Mouse (Mus musculus) limb, embryonic 11.5 days (tissue): ENCODE measurements around the gene Ggta1. TPM values are rescaled to one million over a fixed set of nuclear protein-coding genes. Genes with fewer than 3 reads are reported as not detected.

ENCODE experiments used
- ATAC-seq: fragments of 200-750 bp; cut with Nextera tagmentation; 2 replicates; pipeline ENCODE4 v1.8.0; 2017; ENCODE audit warnings: low read depth; ENCODE audit not compliant: insufficient number of reproducible peaks, low FRiP score, low TSS enrichment
- DNase-seq: peaks from one replicate; pipeline ENCODE4 v3.0.0-alpha.2; 2015; ENCODE audit warnings: low spot score
- H3K27ac ChIP-seq: fragments of 300-500 bp; sonication (generic); replicated peaks from 2 replicates; pipeline ENCODE4 v1.5.1; 2014; ENCODE audit warnings: low read depth, mild to moderate bottlenecking, low read length
- H3K27me3 ChIP-seq: fragments of 300-500 bp; sonication (generic); 2 replicates; pipeline ENCODE4 v1.6.1; 2014; ENCODE audit warnings: mild to moderate bottlenecking, low read length, mixed read lengths; ENCODE audit not compliant: control insufficient read depth, insufficient read depth
- H3K36me3 ChIP-seq: fragments of 300-500 bp; sonication (generic); 2 replicates; pipeline ENCODE4 v1.6.1; 2014; ENCODE audit warnings: mild to moderate bottlenecking, low read length, moderate library complexity, mixed read lengths; ENCODE audit not compliant: control insufficient read depth, insufficient read depth
- H3K4me1 ChIP-seq: fragments of 300-500 bp; sonication (generic); 2 replicates; pipeline ENCODE4 v1.6.1; 2014; ENCODE audit warnings: low read length, mixed read lengths; ENCODE audit not compliant: control insufficient read depth, insufficient read depth
- H3K4me2 ChIP-seq: fragments of 300-500 bp; sonication (generic); 2 replicates; pipeline ENCODE4 v1.6.1; 2014; ENCODE audit warnings: low read depth, mild to moderate bottlenecking, moderate library complexity; ENCODE audit not compliant: severe bottlenecking
- H3K4me3 ChIP-seq: fragments of 300-500 bp; sonication (generic); 2 replicates; pipeline ENCODE4 v1.5.1; 2014; ENCODE audit warnings: low read depth, low read length
- H3K9ac ChIP-seq: fragments of 300-500 bp; sonication (generic); 2 replicates; pipeline ENCODE4 v1.6.1; 2014; ENCODE audit warnings: mild to moderate bottlenecking, low read length
- H3K9me3 ChIP-seq: fragments of 300-500 bp; sonication (generic); 2 replicates; pipeline ENCODE4 v1.6.1; 2016; ENCODE audit warnings: low read length; ENCODE audit not compliant: control insufficient read depth
- WGBS: fragments of 180-500 bp; shearing (Covaris S2); extraction: QIAGEN DNeasy Blood & Tissue Kit; methylation state at CpG from one replicate; pipeline ENCODE4 v1.1.7; 2014; 5-methylcytosine and 5-hydroxymethylcytosine counted together
- polyA plus RNA-seq: library from polyadenylated mRNA; unstranded; fragments of >200 nt; fragmentation: Nextera tagmentation; extraction: Ambion mirVana; gene quantifications from 2 replicates; pipeline ENCODE4 v1.2.1, GENCODE M21; 2014

Ggta1 gene
- polyA plus RNA-seq, 1 experiment from 2014 or later = 6.0 TPM

DNA sequence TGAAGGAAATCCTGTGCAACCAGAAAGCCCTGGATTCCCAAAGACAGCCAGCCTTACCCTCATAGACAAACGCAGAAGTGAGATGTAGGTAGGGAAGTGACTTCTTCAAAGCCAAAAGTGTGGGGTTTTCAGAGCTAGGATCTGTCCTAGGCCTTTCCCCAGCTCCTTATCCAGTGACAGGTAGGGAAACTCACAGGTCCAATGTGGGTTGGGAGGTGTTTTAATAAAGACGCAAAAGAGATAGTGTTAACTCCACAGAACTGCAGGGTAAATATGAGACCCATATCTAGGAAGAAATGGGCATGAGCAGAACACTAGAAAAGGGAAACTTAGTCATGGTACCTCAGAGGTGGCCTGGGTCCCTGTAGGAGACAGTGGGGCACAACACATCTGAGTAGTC is 5.2 kb upstream of the Ggta1 start:
- Histone ChIP-seq H3K9me3 (no peaks in the 10 kb centered on the region), H3K9ac (no peak overlapping the region), H3K27me3 (no peaks in the 10 kb centered on the region), H3K4me2 (no peak overlapping the region), H3K36me3 (no peaks in the 10 kb centered on the region), H3K27ac (no peak overlapping the region), H3K4me1 (peaks cover 5% of the 10 kb centered on the region; the same call in 1 of the 2 replicates), H3K4me3 (no peak overlapping the region)
- 79% methylated on average over 2 of the region's 2 CpGs for WGBS
- ATAC-seq (no peak), DNase-seq (no peak)

DNA sequence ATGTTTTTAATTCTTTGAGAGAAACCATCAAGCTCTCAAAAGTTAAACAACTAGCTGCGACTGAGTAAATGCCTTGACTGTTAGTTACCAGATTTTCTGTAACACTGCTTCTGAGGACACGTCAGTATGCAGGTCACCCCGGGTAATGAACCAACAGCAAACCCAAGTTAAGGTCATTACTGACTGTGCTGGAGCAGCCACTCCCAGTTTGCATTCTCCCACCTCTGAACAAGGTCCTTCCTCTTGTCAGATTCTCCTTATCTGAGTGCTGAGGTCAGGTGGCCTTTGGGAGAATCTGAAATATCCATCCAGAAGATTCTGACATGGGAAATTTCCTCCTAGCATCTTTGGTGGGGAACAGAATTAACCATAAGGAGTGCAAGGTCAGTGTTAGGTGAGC is 4.8 kb upstream of the Ggta1 start:
- Histone ChIP-seq H3K4me2 (no peak overlapping the region), H3K9me3 (no peaks in the 10 kb centered on the region), H3K36me3 (no peaks in the 10 kb centered on the region), H3K27ac (no peak overlapping the region), H3K27me3 (no peaks in the 10 kb centered on the region), H3K9ac (no peak overlapping the region), H3K4me3 (no peak overlapping the region), H3K4me1 (peaks cover 5% of the 10 kb centered on the region; the same call in 1 of the 2 replicates)
- ATAC-seq (no peak), DNase-seq (no peak)
- 75% methylated on average over 3 of the region's 3 CpGs for WGBS

DNA sequence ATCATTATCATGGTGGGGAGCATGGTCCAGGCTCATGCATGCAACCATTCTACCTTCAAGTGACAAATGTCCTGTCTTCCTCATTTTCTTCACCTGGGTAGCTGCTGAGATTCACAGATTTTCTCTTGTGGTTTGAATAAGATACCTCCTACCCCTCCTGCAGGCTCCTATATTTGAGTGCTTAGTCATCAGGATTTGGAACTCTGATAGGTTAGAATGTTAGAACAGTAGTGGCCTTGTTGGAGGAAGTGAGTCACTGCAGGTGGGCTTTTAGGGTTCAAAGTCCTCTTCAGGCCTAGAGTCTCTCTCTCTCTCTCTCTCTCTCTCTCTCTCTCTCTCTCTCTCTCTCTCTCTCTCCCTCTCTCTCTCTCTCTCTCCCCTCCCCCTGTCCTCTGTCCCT is 2.6 kb upstream of the Ggta1 start:
- no peak for DNase-seq

DNA sequence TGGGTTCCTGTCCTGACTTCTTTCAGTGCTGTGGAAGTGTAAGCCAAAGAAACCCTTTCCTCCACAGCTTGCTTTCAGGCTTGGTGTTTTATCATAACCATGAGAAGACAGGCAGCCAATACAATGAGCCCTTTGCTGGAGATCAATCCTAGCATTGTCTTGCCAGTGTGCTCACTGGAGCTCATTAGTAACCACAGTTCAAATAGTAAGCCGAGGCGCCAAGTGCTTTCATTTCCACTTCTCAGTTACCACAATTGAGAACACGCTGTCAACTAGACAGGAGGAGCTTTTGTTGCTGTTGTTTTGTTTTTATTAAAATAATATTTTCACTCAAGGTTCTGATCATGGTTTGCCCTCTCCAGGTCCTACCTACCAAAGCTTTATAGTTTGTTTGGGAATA is 1.5 kb upstream of the Ggta1 start:
- Histone ChIP-seq H3K4me3 (no peak overlapping the region), H3K27me3 (0 out of 2 replicates have a peak, but pooled peaks cover 2% of the 10 kb centered on the region), H3K9ac (no peak overlapping the region), H3K9me3 (no peaks in the 10 kb centered on the region), H3K27ac (no peak overlapping the region), H3K4me2 (no peak overlapping the region), H3K36me3 (no peaks in the 10 kb centered on the region), H3K4me1 (peaks cover 9% of the 10 kb centered on the region; the same call in 1 of the 2 replicates)
- ATAC-seq (no peak), DNase-seq (no peak)
- 85% methylated on average over 3 of the region's 3 CpGs for WGBS

More for the DNA sequence above, 2.6 kb upstream of the Ggta1 start:
- no peak overlapping the region for H3K4me2 ChIP-seq
- no peaks in the 10 kb centered on the region for H3K36me3 ChIP-seq
- 0 out of 2 replicates have a peak, but pooled peaks cover 2% of the 10 kb centered on the region for H3K27me3 ChIP-seq
- no peak overlapping the region for H3K4me3 ChIP-seq
- H3K4me1 ChIP-seq = peaks cover 9% of the 10 kb centered on the region; the same call in 1 of the 2 replicates
- H3K27ac ChIP-seq = no peak overlapping the region
- no peaks in the 10 kb centered on the region for H3K9me3 ChIP-seq
- no peak overlapping the region for H3K9ac ChIP-seq
- ATAC-seq = no peak

DNA sequence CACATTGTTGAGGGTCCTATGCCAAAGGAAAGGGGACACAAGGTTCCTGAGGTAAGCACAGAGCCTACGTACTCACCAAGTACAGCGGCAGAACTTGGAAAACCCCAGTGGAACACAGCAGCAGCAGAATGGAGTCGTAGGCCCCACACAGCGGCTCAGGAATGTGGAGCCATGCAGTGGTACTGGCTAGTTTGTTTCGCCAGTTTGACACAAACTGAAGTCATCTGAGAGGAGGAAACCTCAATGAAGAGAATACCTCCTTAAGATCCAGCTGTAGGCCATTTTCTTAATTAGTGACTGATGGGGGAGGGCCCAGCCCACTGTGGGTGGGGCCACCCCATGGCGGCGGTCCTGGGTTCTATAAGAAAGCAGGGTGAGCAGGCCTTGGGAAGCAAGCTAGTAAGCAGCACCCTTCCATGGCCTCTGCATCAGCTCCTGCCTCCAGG is 1.1 kb upstream of the Ggta1 start:
- Histone ChIP-seq H3K4me2 (no peak overlapping the region), H3K27ac (no peak overlapping the region), H3K4me3 (no peak overlapping the region), H3K9ac (no peak overlapping the region), H3K4me1 (peaks cover 9% of the 10 kb centered on the region; the same call in 1 of the 2 replicates), H3K36me3 (no peaks in the 10 kb centered on the region), H3K27me3 (0 out of 2 replicates have a peak, but pooled peaks cover 2% of the 10 kb centered on the region), H3K9me3 (no peaks in the 10 kb centered on the region)
- 49% methylated on average over 7 of the region's 7 CpGs for WGBS
- no peak for DNase-seq
- ATAC-seq = no peak

DNA sequence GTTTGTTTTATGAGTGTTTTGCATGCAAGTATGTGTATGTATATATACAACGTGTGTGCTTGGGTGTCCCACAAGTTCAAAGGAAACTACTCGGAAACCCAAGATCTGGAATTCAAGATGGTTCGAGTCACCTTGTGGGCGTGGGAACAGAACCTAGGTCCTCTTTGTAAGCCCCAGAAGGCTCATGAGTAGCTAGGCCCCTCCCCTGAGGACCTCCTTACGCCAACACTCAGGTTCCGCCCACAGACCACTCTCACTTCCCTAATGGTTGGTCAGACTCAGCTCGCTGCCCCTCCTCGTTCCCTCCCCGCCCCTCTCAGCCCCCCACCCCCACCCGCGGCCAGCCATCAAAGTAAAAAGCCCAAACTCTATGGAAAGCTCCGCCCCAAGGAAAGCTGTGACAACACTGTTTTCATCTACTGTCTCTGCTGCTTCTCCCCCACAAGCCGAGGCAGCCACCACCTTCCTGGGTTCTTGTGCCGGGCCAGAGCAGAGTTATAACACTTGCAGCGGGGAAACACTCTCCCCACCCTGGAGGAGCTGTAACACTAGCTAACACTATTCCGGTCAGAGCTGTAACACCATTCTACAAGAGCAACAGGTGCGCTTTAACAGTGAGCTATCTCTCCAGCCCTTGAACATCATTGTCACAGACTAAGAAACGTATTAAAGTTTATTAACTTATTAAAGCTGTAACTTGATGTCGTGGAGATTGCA is 499 bp upstream of the Ggta1 start:
- ATAC-seq (peak; percentile 81), DNase-seq (peak; percentile 69)
- Histone ChIP-seq H3K9ac (no peak overlapping the region), H3K36me3 (no peaks in the 10 kb centered on the region), H3K4me2 (peak overlapping the region; percentile 42; the same call in 1 of the 2 replicates), H3K4me3 (peak overlapping the region; percentile 21), H3K27ac (no peak overlapping the region), H3K9me3 (no peaks in the 10 kb centered on the region), H3K27me3 (0 out of 2 replicates have a peak, but pooled peaks cover 2% of the 10 kb centered on the region), H3K4me1 (peaks cover 9% of the 10 kb centered on the region; the same call in 1 of the 2 replicates)
- 7% methylated on average over 19 of the region's 19 CpGs for WGBS

DNA sequence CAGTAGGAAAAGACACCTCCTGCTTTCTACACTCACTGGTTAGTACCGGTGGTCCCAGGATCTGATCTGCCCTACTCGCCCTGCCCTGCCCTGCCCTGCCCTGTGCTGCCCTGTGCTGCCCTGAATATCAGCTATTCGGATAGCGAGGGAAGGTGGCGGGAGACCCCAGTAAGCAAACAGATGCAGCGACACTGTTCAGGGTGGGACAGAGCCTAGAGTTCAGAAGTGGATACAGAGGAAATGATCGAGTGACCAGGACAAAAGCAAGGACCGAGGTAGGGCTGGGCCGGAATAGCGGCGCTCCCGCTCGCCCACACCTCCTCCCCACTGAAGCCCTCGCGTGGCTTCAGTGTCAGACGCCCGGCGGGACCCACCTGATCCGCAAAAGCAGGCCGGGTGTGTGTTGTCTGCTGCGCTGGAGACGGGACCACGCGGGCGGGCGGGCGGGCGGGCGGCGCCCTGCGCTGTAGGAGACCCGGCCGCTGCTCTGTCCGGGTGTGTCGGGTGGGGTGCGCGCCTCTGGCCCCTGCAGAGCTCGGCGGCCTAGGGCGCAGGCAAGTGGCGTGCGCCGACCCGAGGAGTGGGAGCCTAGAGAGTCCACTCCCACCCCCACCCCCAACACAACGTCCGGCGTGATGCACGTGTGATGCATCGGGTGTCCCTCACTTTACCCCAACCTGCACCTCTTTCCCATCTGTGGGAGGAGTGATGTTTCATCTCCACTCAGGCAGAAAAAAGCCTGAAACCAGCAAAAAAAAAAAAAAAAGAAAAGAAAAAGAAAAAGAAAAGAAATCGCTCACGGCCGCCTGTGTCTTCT is 852 bp downstream of the Ggta1 start:
- Histone ChIP-seq H3K4me2 (peak overlapping the region; percentile 92), H3K9me3 (no peaks in the 10 kb centered on the region), H3K27ac (no peak overlapping the region), H3K4me3 (peak overlapping the region; percentile 57), H3K27me3 (0 out of 2 replicates have a peak, but pooled peaks cover 2% of the 10 kb centered on the region), H3K9ac (peak overlapping the region; percentile 70), H3K4me1 (peaks cover 9% of the 10 kb centered on the region; the same call in 1 of the 2 replicates), H3K36me3 (no peaks in the 10 kb centered on the region)
- WGBS = under 1% methylated on average over 51 of the region's 52 CpGs
- DNase-seq = peak; percentile 63
- ATAC-seq = no peak; the same call in 1 of the 2 replicates

DNA sequence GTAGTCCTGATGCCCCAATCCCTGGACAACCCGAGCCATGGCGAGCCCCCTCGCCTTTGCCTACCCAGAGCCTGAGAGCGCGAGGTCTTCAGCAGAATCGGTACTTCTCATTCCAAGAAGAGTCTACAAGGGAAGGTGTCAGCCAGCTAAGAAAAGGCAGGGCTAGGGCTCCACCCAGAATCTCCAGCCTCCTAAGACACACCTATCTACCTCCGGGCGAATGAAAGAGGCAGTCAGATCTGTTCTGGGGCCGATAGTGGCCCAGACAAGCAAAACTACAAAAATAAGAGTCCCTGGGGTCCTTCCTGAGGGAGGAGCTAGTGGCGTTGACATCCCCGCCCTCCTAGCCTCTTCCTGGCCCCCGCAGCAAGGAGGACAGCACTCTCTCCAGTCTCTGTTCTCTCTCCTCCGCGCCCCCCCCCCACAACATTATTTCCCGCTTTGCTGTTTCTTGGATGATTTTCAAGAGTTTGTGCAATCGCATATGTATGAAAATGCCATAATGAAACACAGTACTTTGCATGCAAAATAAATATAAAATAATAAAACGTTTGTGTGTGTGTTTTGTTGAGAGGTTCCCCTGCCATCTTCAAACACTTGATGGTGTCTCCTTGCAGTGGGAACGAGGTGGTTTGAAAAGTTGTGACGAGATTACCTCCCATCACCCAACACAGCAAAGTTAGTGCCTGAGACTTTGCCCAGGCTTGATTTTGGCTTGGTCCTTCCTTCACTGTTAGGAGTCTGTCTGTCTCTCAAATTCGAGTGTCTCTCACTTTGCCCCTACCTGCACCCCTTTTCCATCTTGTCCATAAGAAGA is 1.7 kb downstream of the Ggta1 start:
- peak overlapping the region; percentile 57 for H3K4me3 ChIP-seq
- no peak overlapping the region for H3K27ac ChIP-seq
- no peak for DNase-seq
- H3K9me3 ChIP-seq = no peaks in the 10 kb centered on the region
- 3% methylated on average over 19 of the region's 20 CpGs for WGBS
- no peaks in the 10 kb centered on the region for H3K36me3 ChIP-seq
- 0 out of 2 replicates have a peak, but pooled peaks cover 2% of the 10 kb centered on the region for H3K27me3 ChIP-seq
- peak overlapping the region; percentile 92 for H3K4me2 ChIP-seq
- H3K4me1 ChIP-seq = peaks cover 9% of the 10 kb centered on the region; the same call in 1 of the 2 replicates
- no peak overlapping the region for H3K9ac ChIP-seq
- no peak for ATAC-seq
